Mouse (Mus musculus): ENCODE measurements around the gene Cd47. TPM values are rescaled to one million over a fixed set of nuclear protein-coding genes. Genes with fewer than 3 reads are reported as not detected.
A peak's percentile ranks its signal among the peaks of the same experiment; 100 is the strongest.

Gene Cd47
- polyA plus RNA-seq, 1 experiment from 2014 or later, result 95.1 TPM

GRCm38 (mm10) chr16:49939376-49939775 is 139.0 kb downstream of the Cd47 start:
- H3K9me3 ChIP-seq (replicated peaks), result no peaks in the 10 kb centered on the region
- no peak overlapping the region for H3K4me3 ChIP-seq
- no peak for ATAC-seq (ENCODE audit: low FRiP score)
- H3K27me3 ChIP-seq, result no peaks in the 10 kb centered on the region
- WGBS, result 86% methylated on average over 2 of the region's 2 CpGs
- no peak overlapping the region for H3K4me2 ChIP-seq (replicated peaks)
- no peak overlapping the region for H3K9ac ChIP-seq
- H3K27ac ChIP-seq, result no peak overlapping the region
- H3K36me3 ChIP-seq, result no peaks in the 10 kb centered on the region
- peaks cover 17% of the 10 kb centered on the region for H3K4me1 ChIP-seq

GRCm38 (mm10) chr16:49940473-49940872 is 140.1 kb downstream of the Cd47 start:
- Histone ChIP-seq H3K36me3 (no peaks in the 10 kb centered on the region), H3K27ac (no peak overlapping the region), H3K4me1 (peaks cover 17% of the 10 kb centered on the region), H3K9ac (no peak overlapping the region), H3K27me3 (no peaks in the 10 kb centered on the region), H3K4me2 (replicated peaks) (no peak overlapping the region), H3K9me3 (replicated peaks) (no peaks in the 10 kb centered on the region), H3K4me3 (no peak overlapping the region)
- ATAC-seq (ENCODE audit: low FRiP score), result no peak

GRCm38 (mm10) chr16:49941031-49941430 is 140.7 kb downstream of the Cd47 start:
- H3K4me2 ChIP-seq (replicated peaks), result no peak overlapping the region

GRCm38 (mm10) chr16:49943726-49944125 is 143.4 kb downstream of the Cd47 start:
- no peak for ATAC-seq (ENCODE audit: low FRiP score)
- H3K4me3 ChIP-seq, result no peak overlapping the region
- H3K27ac ChIP-seq, result no peak overlapping the region
- no peaks in the 10 kb centered on the region for H3K4me1 ChIP-seq
- H3K9ac ChIP-seq, result no peak overlapping the region
- no peaks in the 10 kb centered on the region for H3K36me3 ChIP-seq
- H3K9me3 ChIP-seq (replicated peaks), result no peaks in the 10 kb centered on the region
- H3K27me3 ChIP-seq, result no peaks in the 10 kb centered on the region
- no peak overlapping the region for H3K4me2 ChIP-seq (replicated peaks)
- 82% methylated on average over 1 of the region's 1 CpGs for WGBS

More at GRCm38 (mm10) chr16:49941031-49941430, 140.7 kb downstream of the Cd47 start:
- Histone ChIP-seq H3K9ac (no peak overlapping the region), H3K27ac (no peak overlapping the region), H3K36me3 (no peaks in the 10 kb centered on the region), H3K4me1 (peaks cover 17% of the 10 kb centered on the region), H3K9me3 (replicated peaks) (no peaks in the 10 kb centered on the region), H3K4me3 (no peak overlapping the region), H3K27me3 (no peaks in the 10 kb centered on the region)
- 100% methylated on average over 1 of the region's 1 CpGs for WGBS
- no peak for ATAC-seq (ENCODE audit: low FRiP score)

- Histone ChIP-seq H3K36me3 (no peaks in the 10 kb centered on the region), H3K27me3 (no peaks in the 10 kb centered on the region), H3K27ac (no peak overlapping the region), H3K9me3 (replicated peaks) (no peaks in the 10 kb centered on the region), H3K4me2 (replicated peaks) (no peak overlapping the region), H3K9ac (no peak overlapping the region), H3K4me1 (no peaks in the 10 kb centered on the region), H3K4me3 (no peak overlapping the region)
- WGBS, result 81% methylated on average over 5 of the region's 5 CpGs
- ATAC-seq (ENCODE audit: low FRiP score), result no peak
Observed at GRCm38 (mm10) chr16:49945084-49945483, 144.8 kb downstream of the Cd47 start.

- H3K9ac ChIP-seq, result no peak overlapping the region
- no peaks in the 10 kb centered on the region for H3K36me3 ChIP-seq
- 89% methylated on average over 3 of the region's 3 CpGs for WGBS
- H3K27me3 ChIP-seq, result no peaks in the 10 kb centered on the region
- 0 out of 2 replicates have a peak, but pooled peaks cover 3% of the 10 kb centered on the region for H3K9me3 ChIP-seq (replicated peaks)
- H3K4me3 ChIP-seq, result no peak overlapping the region
- H3K4me1 ChIP-seq, result 0 out of 2 replicates have a peak, but pooled peaks cover 2% of the 10 kb centered on the region
- no peak for ATAC-seq (ENCODE audit: low FRiP score)
- no peak overlapping the region for H3K27ac ChIP-seq
- no peak overlapping the region for H3K4me2 ChIP-seq (replicated peaks)
Observed at GRCm38 (mm10) chr16:49947049-49947448, 146.7 kb downstream of the Cd47 start.

GRCm38 (mm10) chr16:49947610-49948009 is 147.3 kb downstream of the Cd47 start:
- ATAC-seq (ENCODE audit: low FRiP score), result no peak
- H3K36me3 ChIP-seq, result no peaks in the 10 kb centered on the region
- WGBS, result 92% methylated on average over 7 of the region's 7 CpGs
- H3K9me3 ChIP-seq (replicated peaks), result 0 out of 2 replicates have a peak, but pooled peaks cover 3% of the 10 kb centered on the region
- H3K9ac ChIP-seq, result no peak overlapping the region
- H3K27me3 ChIP-seq, result no peaks in the 10 kb centered on the region
- no peak overlapping the region for H3K27ac ChIP-seq
- H3K4me3 ChIP-seq, result no peak overlapping the region
- peaks cover 4% of the 10 kb centered on the region; the same call in 1 of the 2 replicates for H3K4me1 ChIP-seq
- H3K4me2 ChIP-seq (replicated peaks), result no peak overlapping the region

GRCm38 (mm10) chr16:49948287-49948686 is 148.0 kb downstream of the Cd47 start:
- H3K27ac ChIP-seq, result no peak overlapping the region
- H3K4me1 ChIP-seq, result peaks cover 4% of the 10 kb centered on the region; the same call in 1 of the 2 replicates
- no peak overlapping the region for H3K4me3 ChIP-seq
- no peaks in the 10 kb centered on the region for H3K36me3 ChIP-seq
- H3K9ac ChIP-seq, result no peak overlapping the region
- H3K27me3 ChIP-seq, result no peaks in the 10 kb centered on the region
- WGBS, result 87% methylated on average over 3 of the region's 3 CpGs
- no peak for ATAC-seq (ENCODE audit: low FRiP score)
- H3K4me2 ChIP-seq (replicated peaks), result no peak overlapping the region
- H3K9me3 ChIP-seq (replicated peaks), result 0 out of 2 replicates have a peak, but pooled peaks cover 3% of the 10 kb centered on the region

GRCm38 (mm10) chr16:49949261-49949660 is 148.9 kb downstream of the Cd47 start:
- H3K4me1 ChIP-seq, result peaks cover 4% of the 10 kb centered on the region; the same call in 1 of the 2 replicates
- WGBS, result 56% methylated on average over 4 of the region's 4 CpGs
- no peaks in the 10 kb centered on the region for H3K36me3 ChIP-seq
- H3K9ac ChIP-seq, result no peak overlapping the region
- H3K4me2 ChIP-seq (replicated peaks), result no peak overlapping the region
- H3K27ac ChIP-seq, result no peak overlapping the region
- ATAC-seq (ENCODE audit: low FRiP score), result no peak
- H3K4me3 ChIP-seq, result no peak overlapping the region
- H3K27me3 ChIP-seq, result no peaks in the 10 kb centered on the region
- 0 out of 2 replicates have a peak, but pooled peaks cover 3% of the 10 kb centered on the region for H3K9me3 ChIP-seq (replicated peaks)

- Histone ChIP-seq H3K27ac (no peak overlapping the region), H3K9me3 (replicated peaks) (0 out of 2 replicates have a peak, but pooled peaks cover 3% of the 10 kb centered on the region), H3K27me3 (no peaks in the 10 kb centered on the region), H3K36me3 (no peaks in the 10 kb centered on the region), H3K4me2 (replicated peaks) (no peak overlapping the region), H3K4me1 (peaks cover 4% of the 10 kb centered on the region; the same call in 1 of the 2 replicates), H3K4me3 (no peak overlapping the region), H3K9ac (no peak overlapping the region)
- ATAC-seq (ENCODE audit: low FRiP score), result 0 out of 2 replicates have a peak, but pooled peaks have one; percentile 32
- WGBS, result 71% methylated on average over 2 of the region's 2 CpGs
Observed at GRCm38 (mm10) chr16:49950340-49950739, 150.0 kb downstream of the Cd47 start.

- 80% methylated on average over 2 of the region's 2 CpGs for WGBS
- no peak for ATAC-seq (ENCODE audit: low FRiP score)
- 0 out of 2 replicates have a peak, but pooled peaks cover 3% of the 10 kb centered on the region for H3K9me3 ChIP-seq (replicated peaks)
Observed at GRCm38 (mm10) chr16:49951288-49951691, 151.0 kb downstream of the Cd47 start.

GRCm38 (mm10) chr16:49951925-49952523 is 151.7 kb downstream of the Cd47 start:
- H3K9me3 ChIP-seq (replicated peaks), result 0 out of 2 replicates have a peak, but pooled peaks cover 3% of the 10 kb centered on the region
- no peak overlapping the region for H3K9ac ChIP-seq
- ATAC-seq (ENCODE audit: low FRiP score), result peak; percentile 70
- H3K27me3 ChIP-seq, result no peaks in the 10 kb centered on the region
- peaks cover 4% of the 10 kb centered on the region; the same call in 1 of the 2 replicates for H3K4me1 ChIP-seq
- peak overlapping the region; percentile 41 for H3K27ac ChIP-seq
- WGBS, result 43% methylated on average over 8 of the region's 8 CpGs
- H3K4me3 ChIP-seq, result no peak overlapping the region
- H3K36me3 ChIP-seq, result no peaks in the 10 kb centered on the region
- H3K4me2 ChIP-seq (replicated peaks), result no peak overlapping the region

More at GRCm38 (mm10) chr16:49951288-49951691, 151.0 kb downstream of the Cd47 start:
- H3K27me3 ChIP-seq, result no peaks in the 10 kb centered on the region
- no peak overlapping the region for H3K4me3 ChIP-seq
- no peaks in the 10 kb centered on the region for H3K36me3 ChIP-seq
- H3K9ac ChIP-seq, result no peak overlapping the region
- H3K4me1 ChIP-seq, result peaks cover 4% of the 10 kb centered on the region; the same call in 1 of the 2 replicates
- H3K27ac ChIP-seq, result no peak overlapping the region
- no peak overlapping the region for H3K4me2 ChIP-seq (replicated peaks)

- Histone ChIP-seq H3K4me2 (replicated peaks) (no peak overlapping the region), H3K27me3 (no peaks in the 10 kb centered on the region), H3K36me3 (no peaks in the 10 kb centered on the region), H3K27ac (no peak overlapping the region), H3K9me3 (replicated peaks) (0 out of 2 replicates have a peak, but pooled peaks cover 3% of the 10 kb centered on the region), H3K9ac (no peak overlapping the region), H3K4me1 (peaks cover 4% of the 10 kb centered on the region; the same call in 1 of the 2 replicates), H3K4me3 (no peak overlapping the region)
- WGBS, result 82% methylated on average over 3 of the region's 3 CpGs
- ATAC-seq (ENCODE audit: low FRiP score), result no peak
Observed at GRCm38 (mm10) chr16:49953817-49954216, 153.5 kb downstream of the Cd47 start.

Data from hindbrain, embryonic 12.5 days (tissue).